Mouse (Mus musculus) MEL (cell line): ENCODE results near the gene Gm27027.

Experiments
- BHLHE40 ChIP-seq: IDR thresholded peaks from 2 replicates; pipeline ENCODE4 v1.6.1; 2012; ENCODE audit warnings: low read depth, mild to moderate bottlenecking, inconsistent platforms, low read length, improper control_type of control experiment, borderline replicate concordance
- CTCF ChIP-seq, 3 experiments: IDR thresholded peaks in 2 of 3; conservative IDR thresholded peaks in 1 of 3; 2 replicates each; pipeline ENCODE4 v1.5.1; 2011 to 2012; ENCODE audit warnings: low read length in 3 of 3, low read depth in 2 of 3, mild to moderate bottlenecking in 2 of 3, improper control_type of control experiment in 1 of 3, inconsistent platforms in 1 of 3, mixed read lengths in 1 of 3, moderate library complexity in 1 of 3; ENCODE audit not compliant: control insufficient read depth in 1 of 3, insufficient read depth in 1 of 3, poor library complexity in 1 of 3, severe bottlenecking in 1 of 3
- ELF1 ChIP-seq: IDR thresholded peaks from 2 replicates; pipeline ENCODE4 v1.6.1; 2014; ENCODE audit warnings: low read depth, mild to moderate bottlenecking, inconsistent platforms, low read length, improper control_type of control experiment, moderate library complexity
- EP300 ChIP-seq, 2 experiments: IDR thresholded peaks; 2 replicates each; pipeline ENCODE4 v1.6.1; 2011; ENCODE audit warnings: improper control_type of control experiment in 2 of 2, low read length in 2 of 2, low read depth in 1 of 2, mild to moderate bottlenecking in 1 of 2
- ETS1 ChIP-seq: IDR thresholded peaks from 2 replicates; pipeline ENCODE4 v1.6.1; 2012; ENCODE audit warnings: low read depth, mild to moderate bottlenecking, inconsistent platforms, low read length, improper control_type of control experiment, moderate library complexity
- MAFK ChIP-seq: IDR thresholded peaks from 2 replicates; pipeline ENCODE4 v1.6.1; 2011; ENCODE audit warnings: low read depth, mild to moderate bottlenecking, low read length, improper control_type of control experiment, borderline replicate concordance
- MYB ChIP-seq: IDR thresholded peaks from 2 replicates; pipeline ENCODE4 v1.6.1; 2011; ENCODE audit warnings: mild to moderate bottlenecking, low read depth, low read length, improper control_type of control experiment
- MYC ChIP-seq: IDR thresholded peaks from 2 replicates; pipeline ENCODE4 v1.6.1; 2011; ENCODE audit warnings: low read depth, mild to moderate bottlenecking, low read length, improper control_type of control experiment, moderate library complexity
- NRF1 ChIP-seq: IDR thresholded peaks from 2 replicates; pipeline ENCODE4 v1.6.1; 2014; ENCODE audit warnings: low read depth, mild to moderate bottlenecking, inconsistent platforms, low read length, improper control_type of control experiment, moderate library complexity; ENCODE audit not compliant: poor library complexity, insufficient read depth, severe bottlenecking
- POLR2A ChIP-seq, 2 experiments: IDR thresholded peaks; 2 replicates each; pipeline ENCODE4 v1.6.1; 2011 to 2012; ENCODE audit warnings: low read length in 2 of 2, mild to moderate bottlenecking in 2 of 2, control low read depth in 1 of 2, improper control_type of control experiment in 1 of 2, low read depth in 1 of 2, moderate library complexity in 1 of 2; ENCODE audit not compliant: control insufficient read depth in 1 of 2, insufficient read depth in 1 of 2, poor library complexity in 1 of 2
- TAL1 ChIP-seq: IDR thresholded peaks from 2 replicates; pipeline ENCODE4 v1.6.1; 2012; ENCODE audit warnings: mild to moderate bottlenecking, inconsistent platforms, low read length, moderate library complexity, mixed read lengths
- TCF12 ChIP-seq: IDR thresholded peaks from 2 replicates; pipeline ENCODE4 v1.6.1; 2014; ENCODE audit warnings: low read depth, mild to moderate bottlenecking, inconsistent platforms, low read length, improper control_type of control experiment, moderate library complexity
- USF1 ChIP-seq: IDR thresholded peaks from 2 replicates; pipeline ENCODE4 v1.6.1; 2014; ENCODE audit warnings: low read depth, mild to moderate bottlenecking, inconsistent platforms, low read length, improper control_type of control experiment, moderate library complexity

DNA sequence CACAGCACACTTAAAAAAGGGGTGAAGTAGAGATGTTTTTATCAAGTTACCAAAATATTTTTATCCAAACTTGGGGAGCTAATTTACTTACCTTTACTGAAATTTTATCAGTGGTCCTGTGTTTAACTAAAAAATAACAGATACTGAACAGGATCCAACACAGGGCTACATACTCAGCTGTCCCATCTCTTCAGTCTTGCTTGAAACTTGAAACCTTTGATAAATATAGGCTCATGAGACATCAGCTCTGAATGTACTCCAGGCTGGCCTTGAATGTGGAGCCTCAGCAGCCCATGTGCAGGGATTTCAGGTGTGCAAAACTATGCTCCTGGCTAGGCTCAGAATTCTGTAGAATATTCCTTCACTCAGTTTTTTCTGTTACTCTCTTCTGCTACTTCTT lies 34.4 kb upstream of the Gm27027 start:
- TF ChIP-seq TCF12 (no peak), BHLHE40 (no peak), TAL1 (no peak), USF1 (no peak), EP300 (IDR thresholded peaks at IDR 0.05; ENCODE audit: low read depth in 1 of 2, low read length in 2 of 2) (no peak), MAFK (no peak), MYB (no peak), ELF1 (no peak), POLR2A (IDR thresholded peaks at IDR 0.05; ENCODE audit: control insufficient read depth in 1 of 2, insufficient read depth in 1 of 2, low read depth in 1 of 2, low read length in 2 of 2, poor library complexity in 1 of 2) (no peak), CTCF (IDR thresholded peaks at IDR 0.05 in 2 of 3, conservative IDR thresholded peaks at IDR 0.05 in 1 of 3; ENCODE audit: control insufficient read depth in 1 of 3, insufficient read depth in 1 of 3, low read depth in 2 of 3, low read length in 3 of 3, poor library complexity in 1 of 3, severe bottlenecking in 1 of 3) (no peak), ETS1 (no peak), MYC (no peak), NRF1 (no peak)
